In the genomic region with DNA sequence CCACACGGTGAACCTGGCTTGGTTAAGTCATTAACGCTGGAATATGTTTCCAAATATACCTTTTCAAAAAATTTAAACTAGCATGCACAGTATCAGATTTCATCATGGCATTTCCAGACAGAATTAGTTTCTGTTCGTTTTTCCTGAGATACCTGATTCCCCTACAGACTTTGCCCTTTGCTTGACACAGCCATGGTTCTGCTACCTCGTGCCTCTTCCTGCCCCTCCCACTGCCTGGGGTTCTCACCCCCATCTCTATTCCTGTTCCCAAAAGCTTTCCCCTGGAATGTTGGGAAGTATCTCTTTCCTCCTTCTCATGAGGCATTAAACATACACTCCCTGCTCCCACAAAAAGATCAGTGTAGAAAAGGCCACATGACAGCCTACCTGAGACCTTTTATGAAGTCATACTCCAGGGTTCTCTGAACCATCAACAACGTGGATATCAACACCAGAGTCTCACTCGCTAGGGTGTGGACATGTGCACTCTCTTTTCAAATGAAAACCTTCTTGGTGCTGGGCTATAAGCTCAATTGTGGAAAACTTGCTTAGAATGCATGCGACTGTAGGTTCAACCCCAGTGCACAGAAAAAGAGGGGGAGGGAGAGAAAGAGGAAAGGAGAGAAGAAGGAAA, we compare ENCODE assay signal across 22 mouse cellular contexts.
DNase-seq lines count a peak whose midpoint lies in the region; ATAC-seq lines count a peak whose summit lies in the region.
"Had no signal": no experiment of that assay in that cellular context is flagged by ENCODE, and none has a peak within 500 bp of the region (broad histone marks: within the 10 kb centered on the region; RNA-seq: fewer than 3 reads in every experiment).

No protein-coding gene starts in this region.

- H3K27ac ChIP-seq in heart, embryonic 10.5 days: no peak overlapping the region
- H3K27ac ChIP-seq in liver, embryonic 16.5 days (ENCODE audit: low read length): no peak overlapping the region
- no peak overlapping the region for H3K27ac ChIP-seq in liver, embryonic 12.5 days
- H3K27ac ChIP-seq: embryonic facial prominence, embryonic 12.5 days; heart, adult 2 months; hindbrain, embryonic 10.5 days had no signal

- H3K4me1 ChIP-seq in heart, embryonic 10.5 days: peaks cover 4% of the 10 kb centered on the region; the same call in 1 of the 2 replicates
- H3K4me1 ChIP-seq in liver, embryonic 16.5 days (ENCODE audit: control insufficient read depth, low read depth, low read length): no peaks in the 10 kb centered on the region; the same call in 1 of the 2 replicates
- no peaks in the 10 kb centered on the region for H3K4me1 ChIP-seq in liver, embryonic 12.5 days
- H3K4me1 ChIP-seq: heart, embryonic 12.5 days; hindbrain, embryonic 10.5 days had no signal

- DNase-seq in heart, adult 11 months: peak; percentile 29
- DNase-seq in heart, embryonic 10.5 days (ENCODE audit: low spot score): no peak
- peak; percentile 45 to 57 for DNase-seq in kidney, postnatal 36 days
- DNase-seq in kidney, postnatal 25 days: no peak
- DNase-seq in spleen, adult 18-20 months: no peak
- no peak for DNase-seq in lung, postnatal 4 days
- DNase-seq: adrenal gland, adult 8-10 months; adrenal gland, postnatal 36 days; B cell, adult 2 months; cerebellum, adult 2 months; cerebellum, postnatal 14 days; embryo, embryonic 11 days; gastrocnemius, postnatal 10 days; heart, adult 2 months had no signal

- no peaks in the 10 kb centered on the region for H3K9me3 ChIP-seq in heart, embryonic 10.5 days
- H3K9me3 ChIP-seq in liver, embryonic 16.5 days (replicated peaks; ENCODE audit: control insufficient read depth, low read length): no peaks in the 10 kb centered on the region
- no peaks in the 10 kb centered on the region for H3K9me3 ChIP-seq in liver, embryonic 12.5 days (replicated peaks)
- H3K9me3 ChIP-seq: embryonic facial prominence, embryonic 12.5 days; G1E; heart, embryonic 12.5 days; hindbrain, embryonic 10.5 days had no signal

- H3K27me3 ChIP-seq in heart, embryonic 10.5 days (ENCODE audit: insufficient read depth, poor library complexity, severe bottlenecking): no peaks in the 10 kb centered on the region
- H3K27me3 ChIP-seq in liver, embryonic 16.5 days (ENCODE audit: control insufficient read depth, insufficient read depth, low read depth, low read length): no peaks in the 10 kb centered on the region
- no peaks in the 10 kb centered on the region for H3K27me3 ChIP-seq in liver, embryonic 12.5 days (replicated peaks)
- H3K27me3 ChIP-seq: embryonic facial prominence, embryonic 12.5 days; heart, embryonic 12.5 days had no signal

- H3K36me3 ChIP-seq in heart, embryonic 10.5 days: no peaks in the 10 kb centered on the region
- H3K36me3 ChIP-seq in liver, embryonic 16.5 days (ENCODE audit: control insufficient read depth, insufficient read depth): no peaks in the 10 kb centered on the region
- no peaks in the 10 kb centered on the region for H3K36me3 ChIP-seq in liver, embryonic 12.5 days
- H3K36me3 ChIP-seq: embryonic facial prominence, embryonic 12.5 days; G1E; heart, embryonic 12.5 days had no signal

- H3K9ac ChIP-seq in liver, embryonic 16.5 days (ENCODE audit: low read depth, low read length): no peak overlapping the region
- H3K9ac ChIP-seq in liver, embryonic 12.5 days: no peak overlapping the region
- H3K9ac ChIP-seq: embryonic facial prominence, embryonic 12.5 days; heart, embryonic 12.5 days had no signal

- 70% methylated on average over 7 of the region's 7 CpGs for WGBS in heart, embryonic 10.5 days
- 49% methylated on average over 7 of the region's 7 CpGs for WGBS in liver, embryonic 16.5 days (ENCODE audit: insufficient replicate concordance)
- WGBS in liver, embryonic 12.5 days (ENCODE audit: insufficient replicate concordance): 68% methylated on average over 7 of the region's 7 CpGs

- no peak overlapping the region for H3K4me3 ChIP-seq in heart, embryonic 10.5 days
- H3K4me3 ChIP-seq in liver, embryonic 16.5 days (ENCODE audit: low read depth, low read length): no peak overlapping the region
- H3K4me3 ChIP-seq in liver, embryonic 12.5 days: no peak overlapping the region
- H3K4me3 ChIP-seq: embryonic facial prominence, embryonic 12.5 days; heart, adult 2 months; heart, embryonic 12.5 days; hindbrain, embryonic 10.5 days had no signal

- no peak overlapping the region for H3K4me2 ChIP-seq in liver, embryonic 16.5 days (ENCODE audit: low read depth, low read length)
- H3K4me2 ChIP-seq in liver, embryonic 12.5 days: no peak overlapping the region
- H3K4me2 ChIP-seq: embryonic facial prominence, embryonic 12.5 days; heart, embryonic 12.5 days had no signal

- peak; percentile 41; the same call in 1 of the 2 replicates for ATAC-seq in liver, embryonic 16.5 days (ENCODE audit: low read depth)
- ATAC-seq in liver, embryonic 12.5 days: no peak; the same call in 1 of the 2 replicates
- ATAC-seq: CD4-positive, CD25-positive, alpha-beta regulatory T cell, adult 4 months; forebrain, embryonic 16.5 days had no signal

Comparison
In these comparisons a context has a peak if more than half of its experiments do, and no peak if none do; other contexts are left out.
1. DNase-seq: peak in heart, adult 11 months (single experiment) and kidney, postnatal 36 days (2 of 2); none in heart, embryonic 10.5 days (single experiment), kidney, postnatal 25 days (0 of 2), spleen, adult 18-20 months (0 of 2) and lung, postnatal 4 days (0 of 2).